Mouse (Mus musculus) mouse embryonic stem cell (cell line): ENCODE measurements at regions not wholly inside any gene's neighbourhood (a gene's known extent, or its start where the extent isn't known, plus 50 kb on each side); places are given as distances from the start of the nearest gene placed in this dataset.
"Not testable (repeated sequence)": the region's sequence is repeated elsewhere in the genome, so short reads cannot be mapped to it uniquely, and the experiment has no call there.

Source experiments
- in situ Hi-C, 2 experiments: fragments of 300-500 bp; cut with MboI; formaldehyde crosslinking; loops; 1 replicate in 1 of 2; 3 replicates in 1 of 2; pipeline ENCODE4 v1.14.3; 2019 to 2020; ENCODE audit warnings: low sequenced_read_pairs in 2 of 2, low pct_unique_long_range_greater_than_20kb in 1 of 2, mixed read lengths in 1 of 2; ENCODE audit not compliant: unreplicated experiment in 1 of 2

DNA sequence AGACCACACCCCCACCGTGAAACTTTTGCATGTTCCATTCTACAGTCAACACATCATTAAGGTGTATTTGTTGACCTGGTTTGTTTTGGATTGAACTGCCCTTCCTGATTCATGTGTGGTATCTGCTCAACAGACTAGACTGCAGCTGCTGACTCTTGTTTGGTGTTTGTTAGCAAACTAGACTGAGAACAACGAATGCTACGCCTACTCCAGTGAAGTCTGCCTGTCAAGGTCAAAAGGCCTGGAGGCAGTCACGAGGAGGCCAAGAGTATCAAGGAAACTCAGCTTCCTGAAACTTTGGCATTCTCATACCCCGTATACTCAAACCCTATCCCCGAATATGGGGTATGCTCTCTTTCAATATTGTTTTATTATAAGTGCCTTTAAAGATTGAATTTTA, 194.2 kb upstream of the Spin1 start:
- in situ Hi-C loops, result not testable (repeated sequence)

DNA sequence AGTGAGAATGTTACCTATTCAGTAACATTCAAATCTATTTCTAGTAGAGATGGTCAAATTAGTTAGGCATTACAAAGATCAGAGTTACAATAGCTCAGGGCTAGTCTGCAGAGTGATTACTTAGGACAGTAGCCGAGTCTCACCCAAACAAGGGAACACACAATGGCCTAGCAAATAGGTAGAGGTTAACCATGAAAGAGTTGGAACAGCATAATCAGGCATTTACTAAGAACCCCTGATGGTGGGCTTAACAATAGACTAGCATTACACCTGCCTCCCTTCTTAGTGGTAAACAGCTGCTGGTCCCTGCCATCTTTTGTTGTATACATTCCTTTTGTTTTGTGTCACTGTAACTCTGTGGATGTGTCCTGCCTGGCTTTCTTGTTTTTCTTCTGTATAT, 193.8 kb upstream of the Spin1 start:
- in situ Hi-C loops, result no loop called here

DNA sequence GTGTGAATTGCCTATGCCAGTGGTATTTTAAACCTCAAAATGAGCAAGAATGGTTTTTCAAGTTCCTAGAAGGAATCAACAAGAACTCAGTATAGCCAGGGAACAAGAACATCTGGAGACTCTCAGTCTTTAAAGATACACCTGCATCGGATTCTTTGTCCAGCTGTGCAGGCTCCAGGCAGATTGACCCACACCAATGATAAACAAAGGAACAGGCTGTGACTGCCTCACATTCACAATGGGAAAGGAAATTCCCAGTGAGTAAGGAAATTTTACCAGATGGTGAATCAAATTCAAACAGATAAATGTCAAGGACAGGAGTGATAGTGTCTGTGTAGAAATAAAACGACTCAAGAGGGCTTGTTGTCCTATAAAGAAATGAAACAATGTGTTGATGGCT, 187.9 kb upstream of the Spin1 start:
- in situ Hi-C loops, result not testable (repeated sequence)

DNA sequence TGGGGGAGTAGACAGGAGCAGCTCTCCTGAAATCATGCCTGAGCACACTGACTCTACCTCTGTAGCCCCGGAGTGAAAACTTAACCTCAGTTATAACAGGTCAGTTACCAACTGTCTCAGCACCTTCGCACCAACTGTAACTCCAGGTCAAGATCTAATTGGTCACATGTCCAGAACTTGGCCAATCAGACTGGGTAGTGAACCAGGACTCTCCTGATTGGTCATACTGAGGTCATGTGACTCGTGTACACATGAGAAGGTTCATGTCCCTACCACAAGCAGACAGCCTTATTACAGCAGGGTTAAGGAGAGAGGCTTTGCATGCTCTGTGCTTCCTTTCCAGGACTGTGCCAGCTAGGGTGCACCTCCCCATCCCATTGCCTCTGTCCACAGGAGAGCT, 166.7 kb upstream of the Spin1 start:
- in situ Hi-C loops, result not testable (repeated sequence)

DNA sequence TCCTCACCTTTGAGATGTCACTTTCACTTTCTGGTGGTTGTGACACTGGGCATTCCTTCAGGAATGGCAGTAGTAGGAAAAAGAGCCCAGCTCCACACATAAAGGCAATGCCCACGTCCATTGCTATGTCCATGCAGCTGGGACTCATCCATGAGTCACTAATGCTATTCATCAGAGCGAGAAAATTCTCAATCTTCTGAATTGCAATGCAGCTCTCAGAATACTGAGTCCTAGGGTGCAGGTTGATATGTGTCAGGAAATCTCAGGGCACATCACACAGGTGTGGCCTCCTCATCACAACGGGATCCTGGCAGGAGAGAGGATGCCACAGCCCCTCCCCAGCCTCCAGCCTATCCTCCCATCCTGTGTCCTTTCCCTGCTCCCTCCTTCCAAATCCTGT, 158.1 kb upstream of the Spin1 start:
- in situ Hi-C loops, result no loop called here

DNA sequence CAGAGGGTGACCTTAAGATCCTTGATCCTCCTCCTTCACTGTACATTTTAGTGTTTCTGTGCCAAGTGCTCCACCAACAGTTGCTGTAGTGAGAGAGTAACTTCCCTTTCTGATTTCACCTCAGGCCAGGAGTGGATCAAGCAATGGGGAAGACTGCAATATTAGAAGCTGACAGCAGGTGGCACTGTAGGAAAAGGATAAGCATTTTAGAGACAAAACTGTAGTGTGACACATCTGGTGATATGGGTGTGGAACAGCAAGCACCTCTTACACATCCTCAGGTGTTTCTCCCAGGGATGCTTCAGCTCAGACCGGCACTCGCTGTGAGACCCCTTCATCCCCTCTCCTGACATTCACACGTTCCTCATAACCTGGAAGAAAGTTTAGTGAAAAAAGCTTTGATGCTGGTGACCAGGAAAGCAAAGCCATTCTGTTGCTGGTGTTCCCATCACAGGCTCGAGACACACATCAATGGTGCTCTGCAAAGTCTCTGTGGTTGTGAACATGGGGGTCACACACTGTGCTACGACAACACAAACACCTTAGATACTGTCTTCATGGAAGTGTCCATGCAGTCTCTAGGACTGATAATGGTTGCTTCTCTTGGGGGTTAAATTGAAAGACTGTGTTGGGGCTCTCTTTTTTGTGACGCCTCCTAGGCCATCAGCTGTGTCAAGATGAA, 151.0 kb upstream of the Spin1 start:
- in situ Hi-C loops, result loop anchor here (25.0 kb wide), 1 partner anchor 663 kb away; no protein-coding TSS in a partner anchor

DNA sequence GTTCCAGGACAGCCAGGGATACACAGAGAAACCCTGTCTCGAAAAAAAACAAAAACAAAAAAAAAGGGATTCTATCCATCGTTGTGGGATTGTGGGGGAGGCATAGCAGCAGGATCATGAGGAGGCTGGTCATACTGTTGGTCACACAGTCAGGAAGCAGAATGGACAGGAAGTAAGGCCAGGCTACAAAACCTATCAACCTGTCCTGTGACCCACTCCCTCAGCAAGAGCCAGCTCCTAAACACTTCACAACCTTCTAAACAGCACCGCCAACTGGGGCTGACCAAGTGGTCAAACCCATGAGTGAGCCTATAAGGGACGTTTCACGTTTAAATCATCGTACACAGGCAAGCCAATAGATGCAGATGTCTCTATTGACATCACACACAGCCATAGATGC, 146.0 kb upstream of the Spin1 start:
- in situ Hi-C loops, result loop anchor here (25.0 kb wide), 1 partner anchor 658 kb away; no protein-coding TSS in a partner anchor

DNA sequence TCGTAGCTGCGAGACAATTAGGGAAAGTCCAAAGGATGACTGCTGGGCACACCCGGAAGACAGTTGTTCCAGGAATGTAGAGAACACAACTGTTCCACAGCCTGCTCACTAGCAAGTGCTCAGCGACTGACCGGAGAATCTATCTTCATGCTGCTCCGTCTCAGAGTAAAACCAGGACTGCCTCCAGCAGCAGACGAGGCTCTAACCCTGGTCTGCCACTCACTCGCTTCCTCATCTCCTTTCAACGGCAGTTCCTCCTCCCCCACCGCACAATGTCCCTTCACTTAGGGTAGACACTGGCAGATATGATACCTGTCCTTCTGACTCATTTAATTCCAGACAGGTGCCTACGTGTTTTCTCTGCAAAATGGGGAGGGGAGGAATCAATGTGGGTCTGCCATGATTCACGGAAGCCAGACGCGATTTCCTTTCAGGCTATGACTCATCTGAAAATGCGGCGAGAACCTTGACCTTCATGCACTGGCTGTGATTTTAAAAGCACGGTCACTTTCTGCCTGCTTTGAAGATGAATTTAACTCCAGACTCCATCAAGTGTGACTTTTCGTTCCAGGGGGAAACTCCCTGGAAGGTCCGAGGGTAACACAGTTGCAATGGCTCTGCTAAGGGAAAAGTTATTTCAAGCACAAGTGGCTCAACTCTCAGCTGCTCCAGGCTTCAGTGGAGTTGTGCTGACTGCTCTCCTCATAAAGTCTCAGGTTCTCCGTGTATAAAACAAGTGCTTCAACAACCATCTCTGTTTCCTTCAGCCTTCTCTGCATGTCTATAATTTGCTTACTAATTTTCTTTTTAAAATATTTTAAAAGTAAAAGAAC, 142.4 kb upstream of the Spin1 start:
- in situ Hi-C loops, result loop anchor here (25.0 kb wide), 1 partner anchor 654 kb away; no protein-coding TSS in a partner anchor

DNA sequence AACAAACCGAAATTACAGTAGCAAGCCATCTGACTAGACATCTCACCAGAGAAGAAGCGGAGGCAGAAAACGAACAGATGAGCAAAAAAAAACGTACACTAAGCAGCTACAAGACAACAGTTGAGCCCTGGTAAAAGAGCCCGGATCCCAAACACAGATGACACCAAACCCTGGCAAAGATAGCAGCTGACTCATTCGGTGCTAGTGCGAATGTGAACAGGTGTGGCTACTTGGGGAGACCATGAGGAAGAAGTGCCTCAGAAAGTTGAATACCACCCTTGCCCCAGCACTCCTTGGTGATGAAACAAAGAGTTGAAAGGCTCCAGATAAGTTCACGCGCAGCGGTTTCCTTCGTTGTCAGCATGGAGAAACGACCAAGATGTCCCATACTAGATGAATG, 139.8 kb upstream of the Spin1 start:
- in situ Hi-C loops, result loop anchor here (5.0 to 25.0 kb wide), 6 partner anchors 144 to 651 kb away; partner anchors contain the start of gene Spin1 (in 1 of the 2)

DNA sequence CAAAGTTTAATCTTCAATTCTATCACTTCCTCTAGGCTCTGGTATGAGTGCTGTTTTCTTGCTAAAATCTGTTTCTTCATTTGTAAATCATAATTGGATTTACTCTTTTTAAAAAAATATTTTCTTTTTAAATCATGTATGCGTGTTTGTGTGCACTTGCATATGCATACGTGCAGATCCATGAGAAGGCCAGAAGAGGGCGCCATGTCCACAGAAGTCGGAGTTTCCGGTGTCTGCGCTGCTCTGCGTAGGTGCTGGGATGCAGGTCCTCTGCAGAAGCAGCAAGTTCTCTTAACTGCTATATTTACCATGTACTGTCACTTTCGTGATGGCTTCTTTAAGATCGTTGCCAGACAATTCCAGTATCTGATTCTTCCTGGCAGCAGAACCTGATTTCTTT, 136.6 kb upstream of the Spin1 start:
- in situ Hi-C loops, result loop anchor here (5.0 to 25.0 kb wide), 6 partner anchors 141 to 648 kb away; partner anchors contain the start of gene Spin1 (in 1 of the 2)

DNA sequence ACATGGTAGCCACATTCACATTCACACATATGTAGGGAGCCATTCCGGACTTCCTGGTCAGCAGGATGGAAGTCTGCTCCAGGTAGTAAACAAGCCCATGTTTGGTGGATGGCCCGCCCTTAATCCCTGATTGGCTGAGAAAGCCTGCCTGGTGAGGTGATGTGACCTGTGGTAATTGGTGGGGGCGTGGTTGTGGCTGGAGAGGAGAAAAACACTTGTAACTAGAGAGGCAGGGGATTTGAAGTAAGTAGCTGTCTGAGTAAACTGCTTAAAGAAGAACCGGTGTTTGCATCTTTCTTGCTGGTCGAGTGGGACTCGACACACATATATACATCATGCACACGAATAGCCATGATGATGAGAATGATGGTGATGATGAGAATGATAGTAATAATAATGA, 135.6 kb upstream of the Spin1 start:
- in situ Hi-C loops, result loop anchor here (10.0 to 25.0 kb wide), 3 partner anchors 140 to 647 kb away; partner anchors contain the start of gene Spin1 (in 1 of the 2)

DNA sequence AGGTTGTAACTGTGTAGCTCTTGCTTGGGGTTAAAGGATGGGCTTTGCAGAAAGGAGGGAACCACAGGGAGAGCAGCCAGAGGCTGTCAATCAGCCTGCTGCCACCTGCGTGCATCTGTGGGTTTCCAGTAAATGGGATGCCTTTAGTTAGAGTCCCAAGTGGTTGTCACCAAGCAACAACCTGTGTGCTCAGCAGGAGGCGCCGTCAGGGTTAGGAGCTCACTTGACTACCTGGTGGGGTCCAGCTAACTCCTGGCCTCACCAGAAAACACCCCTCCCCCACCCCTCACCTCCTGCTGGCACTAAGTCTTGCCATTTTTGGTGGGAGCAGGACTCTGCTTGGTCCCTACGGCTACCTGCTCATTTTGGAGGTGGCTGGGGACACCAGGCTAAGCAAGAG, 135.0 kb upstream of the Spin1 start:
- in situ Hi-C loops, result loop anchor here (10.0 to 25.0 kb wide), 3 partner anchors 139 to 647 kb away; partner anchors contain the start of gene Spin1 (in 1 of the 2)

DNA sequence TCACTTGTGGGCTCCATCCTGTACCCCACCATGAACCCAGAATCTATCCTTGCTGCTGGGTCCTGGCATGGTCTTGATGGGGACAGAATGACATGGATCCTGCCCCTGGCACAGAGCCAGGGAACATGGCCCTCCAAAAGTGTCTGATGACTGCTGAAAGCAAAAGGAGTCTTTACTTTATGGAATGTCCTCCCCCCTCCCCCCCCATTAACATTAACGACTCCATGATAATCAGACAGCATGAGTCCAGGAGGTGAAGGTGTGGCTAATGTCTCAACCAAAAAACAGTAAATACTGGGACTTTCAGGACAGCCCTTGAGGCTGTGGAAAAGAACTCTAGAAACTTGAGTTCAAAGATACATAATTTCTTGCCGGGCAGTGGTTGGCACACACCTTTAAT, 133.9 kb upstream of the Spin1 start:
- in situ Hi-C loops, result loop anchor here (10.0 to 25.0 kb wide), 3 partner anchors 138 to 645 kb away; partner anchors contain the start of gene Spin1 (in 1 of the 2)

DNA sequence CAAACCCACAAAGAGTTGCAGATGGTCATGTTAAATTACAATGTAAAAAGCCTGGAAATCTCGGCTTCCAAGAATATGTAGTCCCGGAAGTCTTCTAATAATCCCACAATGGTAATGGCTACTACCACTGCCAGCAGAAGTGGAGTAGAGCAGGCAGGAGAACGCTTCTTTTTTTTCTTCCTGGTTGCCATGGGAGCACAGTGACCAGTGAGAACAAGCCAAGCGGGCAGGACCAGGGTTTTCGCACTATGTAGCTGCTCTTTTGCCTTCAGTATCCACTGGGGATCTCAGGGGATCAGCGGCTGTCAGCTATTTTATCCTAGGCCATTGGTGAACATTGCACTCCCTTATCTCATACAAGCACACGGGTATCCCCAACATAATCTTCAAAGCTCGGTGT, 127.3 kb upstream of the Spin1 start:
- in situ Hi-C loops, result loop anchor here (25.0 kb wide), 1 partner anchor 639 kb away; no protein-coding TSS in a partner anchor

DNA sequence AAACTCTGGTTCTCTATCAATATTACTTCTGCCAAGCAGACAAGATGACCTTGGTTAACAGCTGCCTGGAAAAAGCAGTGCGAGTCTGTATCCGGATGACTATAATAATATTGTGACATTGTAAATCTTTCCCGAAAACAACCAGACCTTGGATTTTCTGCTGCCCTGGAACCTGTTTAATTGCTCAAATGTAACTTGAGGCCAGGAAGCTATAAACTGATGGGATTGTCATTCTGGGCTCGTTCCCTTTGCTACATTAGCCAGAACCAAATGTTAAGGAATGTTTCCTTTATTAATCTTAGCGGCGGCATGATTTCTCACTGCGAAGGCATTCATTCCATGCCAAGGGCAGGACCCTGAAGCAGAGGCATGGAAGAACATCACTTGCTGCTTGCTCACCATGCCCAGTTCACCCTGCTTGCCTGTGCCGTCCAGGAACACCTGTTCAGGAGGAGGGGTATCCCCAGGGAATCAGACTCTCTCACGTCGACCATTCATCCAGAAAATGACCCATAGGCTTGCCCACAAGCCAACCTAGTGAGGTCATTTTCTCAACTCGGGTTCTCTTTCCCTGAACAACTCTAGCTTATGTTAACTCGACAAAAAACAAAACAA, 125.3 kb upstream of the Spin1 start:
- in situ Hi-C loops, result no loop called here

DNA sequence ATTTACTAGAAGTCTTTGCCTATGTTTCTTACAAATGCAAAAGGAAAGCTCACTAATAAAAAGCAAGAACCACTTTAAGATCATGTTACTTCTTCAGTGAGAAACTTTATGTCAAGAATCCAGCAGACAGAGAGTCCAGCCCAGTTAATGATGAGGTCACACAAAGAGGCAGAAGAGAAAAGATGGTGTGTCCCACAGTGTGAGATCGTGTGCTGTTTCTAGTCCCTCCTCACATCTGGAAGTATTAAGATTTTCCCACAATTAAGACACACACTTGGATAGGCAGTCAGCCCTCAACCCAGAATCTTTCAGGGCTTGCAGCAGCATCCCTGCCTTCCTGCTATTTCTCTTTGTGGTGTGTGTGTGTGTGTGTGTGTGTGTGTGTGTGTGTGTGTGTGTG, 118.7 kb upstream of the Spin1 start:
- in situ Hi-C loops, result no loop called here

DNA sequence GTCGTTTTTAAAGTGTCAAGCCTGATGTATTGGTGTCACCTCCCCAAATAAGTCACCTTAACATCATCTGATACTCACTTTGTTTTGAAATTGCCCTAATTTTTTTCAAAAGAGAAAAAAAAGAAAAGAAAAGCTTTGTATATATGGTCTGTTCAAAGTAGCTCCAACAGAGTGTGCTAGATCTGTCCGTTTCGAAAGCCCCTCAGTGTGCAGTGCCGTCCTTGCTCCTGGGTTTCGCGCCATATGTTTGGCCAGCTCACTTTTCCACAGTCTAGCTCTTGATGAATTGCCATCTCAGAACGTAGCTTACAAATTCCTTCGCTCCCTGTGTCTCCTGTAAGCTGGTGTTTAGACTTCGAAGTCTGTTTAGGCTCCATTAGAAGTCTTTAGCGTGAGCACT, 117.7 kb upstream of the Spin1 start:
- in situ Hi-C loops, result no loop called here

DNA sequence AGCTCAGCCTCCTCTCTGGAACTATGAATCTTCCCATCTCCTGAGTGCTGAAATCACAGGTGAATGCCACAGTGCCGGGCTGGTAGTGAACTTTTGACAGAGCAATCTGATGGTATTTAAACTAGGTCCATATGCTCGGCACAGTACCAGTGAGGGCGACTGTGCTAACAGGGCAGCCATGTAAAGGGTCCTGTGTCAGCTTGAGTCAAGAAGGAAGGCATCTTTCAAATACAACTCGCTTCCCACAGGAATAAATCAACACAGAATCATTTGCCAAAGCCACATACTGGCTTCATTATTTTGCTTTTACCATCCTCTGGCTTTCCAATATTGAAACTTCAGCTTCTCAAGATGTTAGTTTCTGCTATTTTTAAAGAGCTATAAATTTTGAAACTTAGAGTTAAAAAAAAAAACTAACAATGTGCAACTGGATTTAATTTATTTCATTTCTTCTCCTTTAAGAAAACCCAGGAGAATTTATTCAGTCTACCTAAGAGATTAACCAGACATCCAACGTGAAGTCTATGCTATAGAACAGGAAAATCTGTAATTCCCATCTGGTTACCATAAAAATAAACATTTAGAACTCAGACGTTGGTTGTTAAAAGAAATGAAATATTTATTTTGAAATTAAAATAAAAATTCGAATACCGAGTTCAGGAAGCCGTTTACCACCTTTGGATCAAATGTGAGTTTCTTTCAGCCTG, 108.8 kb upstream of the Spin1 start:
- in situ Hi-C loops, result no loop called here
